Mouse (Mus musculus) erythroblast, embryonic 14.5 days (primary cell): Measurements from ENCODE around the gene Inka2.

ENCODE experiments used
- GATA1 ChIP-seq: IDR thresholded peaks from 2 replicates; pipeline ENCODE4 v1.6.1; 2012; ENCODE audit warnings: low read length, inconsistent platforms, mixed read lengths
- TAL1 ChIP-seq: IDR thresholded peaks from 3 replicates; pipeline ENCODE4 v1.6.1; 2012; ENCODE audit warnings: low read length, inconsistent platforms, mixed read lengths

GRCm38 (mm10) chr3:105670801-105671200 lies 33.6 kb upstream of the Inka2 start:
- TF ChIP-seq TAL1, result no peak
- no peak for TF ChIP-seq GATA1
